Mouse (Mus musculus) retina, embryonic 14.5 days (tissue): ENCODE measurements at regions not wholly inside any gene's neighbourhood (a gene's known extent, or its start where the extent isn't known, plus 50 kb on each side); places are given as distances from the start of the nearest gene placed in this dataset.
"Not testable (repeated sequence)": the region's sequence is repeated elsewhere in the genome, so short reads cannot be mapped to it uniquely, and the experiment has no call there.

ENCODE experiments used
- DNase-seq: peaks from one replicate; pipeline ENCODE4 v3.0.0-alpha.2; 2015; ENCODE audit warnings: low spot score

DNA sequence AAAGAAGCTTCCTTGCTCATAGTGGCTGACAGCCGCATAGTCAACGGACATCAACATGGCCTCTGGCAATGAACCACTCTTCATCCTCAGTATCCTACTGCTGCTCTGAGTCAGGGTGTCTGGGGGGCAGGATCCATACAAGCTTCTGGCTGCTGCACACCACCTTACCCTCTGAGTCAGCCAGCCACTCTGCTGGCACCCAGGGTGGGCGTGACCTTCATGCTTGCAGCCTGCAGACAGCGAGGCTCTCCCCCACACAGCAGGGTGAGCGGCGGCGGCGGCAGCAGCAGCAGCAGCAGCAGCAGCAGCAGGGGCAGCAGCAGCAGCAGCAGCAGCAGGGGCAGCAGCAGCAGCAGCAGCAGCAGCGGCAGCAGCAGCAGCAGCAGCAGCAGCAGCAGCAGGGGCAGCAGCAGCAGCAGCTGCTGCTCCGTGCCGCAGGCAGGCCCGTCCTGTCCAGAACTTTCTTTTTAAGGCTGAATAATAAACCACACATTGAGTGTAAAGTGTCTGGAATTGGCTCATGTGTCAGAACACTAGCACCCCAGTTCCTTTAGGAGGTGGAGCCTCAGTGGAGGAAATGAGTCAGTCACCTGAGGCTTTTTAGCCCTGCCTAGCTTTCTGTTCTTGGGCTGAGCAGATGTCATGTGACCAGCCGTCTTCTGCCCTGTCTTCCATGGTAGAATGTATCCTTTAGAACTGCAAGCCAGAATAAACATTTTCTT lies 186.3 kb downstream of the 1810013L24Rik start:
- DNase-seq, result no peak

DNA sequence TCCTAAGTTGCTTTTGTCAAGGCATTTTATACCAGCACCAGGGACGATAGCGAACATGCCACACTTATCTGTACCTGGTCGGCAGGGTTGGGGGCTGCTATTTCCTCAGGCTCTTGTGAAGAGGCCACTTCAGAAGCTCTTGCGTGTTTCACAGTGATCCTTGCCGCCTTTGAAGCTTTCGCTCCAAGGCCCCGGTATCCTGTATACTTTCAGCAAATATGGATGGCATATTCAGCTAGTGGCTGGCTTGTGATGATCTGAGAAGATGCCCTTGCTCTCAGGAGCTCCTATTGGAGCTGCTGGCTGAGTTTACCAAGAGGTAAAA lies 186.8 kb downstream of the 1810013L24Rik start:
- no peak for DNase-seq

- DNase-seq, result no peak
Measured at GRCm38 (mm10) chr16:9030717-9031116, 200.8 kb downstream of the 1810013L24Rik start.

GRCm38 (mm10) chr16:9043271-9043670 lies 213.4 kb downstream of the 1810013L24Rik start:
- DNase-seq, result no peak

DNA sequence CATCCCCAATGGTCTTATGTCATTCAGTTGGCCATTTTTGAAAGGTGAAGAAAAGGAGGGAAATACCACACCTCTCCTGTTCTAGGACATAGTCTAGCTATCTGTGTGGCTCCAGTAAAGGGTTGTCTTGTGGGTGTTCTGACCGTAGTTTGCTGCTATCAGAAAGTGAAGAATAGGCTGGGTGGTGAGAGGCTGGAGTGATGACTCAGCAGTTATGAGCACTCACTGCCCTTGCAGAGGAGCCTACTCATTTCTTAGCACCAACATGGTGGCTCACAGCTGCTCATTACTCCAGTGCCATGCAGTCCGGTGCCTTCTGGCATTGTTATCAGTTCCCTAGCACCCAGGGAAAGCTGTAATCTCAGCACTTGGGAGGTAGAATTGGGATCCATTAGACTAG lies 217.0 kb downstream of the 1810013L24Rik start:
- DNase-seq, result no peak

DNA sequence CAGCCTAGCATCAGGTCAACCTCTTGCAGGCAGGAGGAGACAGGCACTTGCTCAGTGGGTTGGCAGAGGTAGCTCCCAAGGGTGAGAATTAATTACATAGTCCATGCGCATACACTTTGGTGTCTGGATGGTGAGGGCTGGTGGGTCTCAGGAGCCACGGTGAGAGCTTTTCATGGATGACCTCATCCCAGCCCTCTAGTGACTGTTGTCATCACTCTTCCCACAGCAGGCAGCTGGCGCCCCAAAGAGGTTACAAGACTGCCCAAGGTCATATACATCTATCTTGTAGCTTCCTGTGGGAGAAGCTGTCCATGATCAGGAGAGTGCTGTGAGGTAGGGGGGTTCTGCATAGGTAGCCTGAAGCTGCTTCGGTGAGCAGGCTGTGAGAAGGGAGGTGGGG lies 224.5 kb downstream of the 1810013L24Rik start:
- DNase-seq, result no peak

DNA sequence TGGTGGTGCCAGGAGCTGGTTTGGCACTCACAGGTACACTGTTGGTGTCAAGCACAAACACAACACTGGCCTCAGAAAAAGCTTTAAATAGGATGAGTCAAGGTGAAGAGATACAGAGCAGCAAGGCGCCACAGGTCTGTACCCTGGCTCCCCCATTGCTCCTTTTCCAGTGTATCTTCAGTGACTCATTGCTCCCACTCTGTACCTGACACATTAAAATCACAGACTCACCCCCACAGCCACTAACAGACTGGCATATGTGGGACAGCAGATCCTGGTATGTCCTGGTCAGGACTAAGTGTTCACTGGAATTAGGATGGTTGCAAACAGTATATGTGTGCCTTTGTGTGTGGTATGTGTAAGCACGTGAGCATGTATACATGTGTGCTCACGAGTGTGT lies 226.5 kb downstream of the 1810013L24Rik start:
- DNase-seq, result no peak

DNA sequence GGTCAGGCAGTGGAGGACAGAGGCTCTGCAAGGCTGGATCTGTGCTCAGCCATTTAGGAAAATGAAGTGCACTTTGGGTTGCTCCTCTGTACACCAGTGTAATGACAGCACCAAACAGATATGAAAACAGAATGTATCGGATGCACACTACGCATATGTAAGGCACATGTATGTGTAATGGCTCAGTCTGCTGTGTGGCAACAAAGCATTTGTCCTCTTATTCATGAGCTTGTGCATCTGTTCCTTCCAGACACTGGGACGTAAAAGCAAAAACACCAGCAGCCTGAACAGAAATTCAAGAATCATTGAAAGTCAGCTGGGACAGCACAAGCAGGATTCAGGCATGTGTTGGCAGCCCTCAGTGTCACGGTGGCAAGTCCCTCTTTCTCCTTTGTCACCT lies 241.6 kb downstream of the 1810013L24Rik start:
- DNase-seq, result no peak

DNA sequence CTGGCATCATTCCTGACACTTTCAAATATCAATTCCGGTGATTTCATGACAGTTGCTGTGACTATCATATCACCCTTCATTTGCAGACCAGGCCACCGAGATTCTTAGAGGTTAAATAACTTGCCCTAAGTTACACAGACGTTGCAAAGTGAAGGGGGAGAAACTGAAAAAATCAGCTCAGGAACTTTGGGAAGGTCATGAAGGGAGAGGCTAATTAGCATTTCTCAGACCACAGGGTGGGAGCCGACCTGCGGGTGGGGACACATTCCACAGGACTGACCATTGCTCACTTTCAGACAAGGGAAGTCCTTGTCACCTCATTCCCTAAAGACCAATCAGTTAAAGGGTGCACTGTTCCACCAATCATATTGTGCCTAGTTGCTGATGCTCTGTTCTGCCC lies 242.1 kb downstream of the 1810013L24Rik start:
- DNase-seq, result not testable (repeated sequence)

- DNase-seq, result no peak
Measured at GRCm38 (mm10) chr16:9074295-9074694, 244.4 kb downstream of the 1810013L24Rik start.

- DNase-seq, result no peak
Measured at GRCm38 (mm10) chr16:9077451-9077850, 247.6 kb downstream of the 1810013L24Rik start.

GRCm38 (mm10) chr16:9078405-9078942 lies 248.6 kb downstream of the 1810013L24Rik start:
- DNase-seq, result no peak

DNA sequence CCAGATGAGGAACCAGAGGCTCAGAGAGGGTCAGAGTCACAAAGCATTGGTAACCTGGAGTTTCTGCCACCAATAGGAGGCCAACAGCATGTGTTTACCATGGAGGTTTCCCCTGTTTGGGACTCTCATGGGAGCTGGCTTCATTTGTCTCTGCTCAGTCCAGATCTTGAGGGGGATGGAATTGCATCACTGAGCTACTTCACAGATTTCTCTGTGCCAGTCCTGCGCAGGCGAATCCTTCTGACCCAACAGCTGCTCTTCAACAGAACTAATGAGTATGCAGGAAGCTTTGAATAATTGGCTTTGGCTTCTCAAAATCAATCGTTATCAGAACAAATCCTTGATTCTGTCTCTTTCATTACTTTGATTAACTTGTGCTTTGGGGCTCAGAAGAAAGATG lies 253.1 kb downstream of the 1810013L24Rik start:
- DNase-seq, result no peak

DNA sequence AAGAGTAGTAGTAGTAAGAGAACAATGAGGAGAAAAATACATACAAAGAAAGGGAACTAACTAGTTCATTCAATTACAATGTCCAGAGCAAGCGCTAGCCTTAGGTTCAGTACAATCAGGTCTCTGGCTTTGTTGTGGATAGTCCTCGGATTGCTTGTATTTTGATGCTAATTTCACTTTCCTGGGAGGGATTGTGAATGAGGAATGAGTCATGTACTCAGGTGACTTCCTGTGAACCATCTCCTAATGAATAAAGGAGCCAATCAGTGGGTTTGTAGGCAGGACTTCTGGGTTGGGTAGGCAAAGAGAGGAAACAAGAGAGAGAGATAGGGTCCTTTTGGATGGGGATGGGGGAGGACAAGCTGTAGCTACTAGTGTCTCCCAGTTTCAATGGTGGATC lies 253.8 kb downstream of the 1810013L24Rik start:
- no peak for DNase-seq

DNA sequence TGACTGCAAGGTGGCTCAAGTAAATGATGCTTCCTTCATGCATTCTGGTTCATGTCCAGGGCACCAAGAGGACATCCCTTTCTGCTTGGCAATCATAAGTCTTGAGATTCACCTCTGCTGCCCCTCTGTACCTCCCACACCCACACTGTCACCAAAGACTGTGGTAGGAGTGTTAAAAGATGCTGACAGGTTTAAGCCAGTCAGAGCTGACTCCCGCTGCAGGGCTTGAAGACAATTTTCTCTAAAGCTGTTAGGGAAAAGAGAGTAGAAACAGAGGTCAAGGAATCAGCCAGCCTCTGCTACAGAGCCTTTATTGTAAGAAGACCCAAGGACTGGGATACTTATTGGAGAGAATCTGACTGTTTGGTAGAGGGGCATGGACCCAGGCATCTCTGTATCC lies 254.7 kb downstream of the 1810013L24Rik start:
- DNase-seq, result no peak

DNA sequence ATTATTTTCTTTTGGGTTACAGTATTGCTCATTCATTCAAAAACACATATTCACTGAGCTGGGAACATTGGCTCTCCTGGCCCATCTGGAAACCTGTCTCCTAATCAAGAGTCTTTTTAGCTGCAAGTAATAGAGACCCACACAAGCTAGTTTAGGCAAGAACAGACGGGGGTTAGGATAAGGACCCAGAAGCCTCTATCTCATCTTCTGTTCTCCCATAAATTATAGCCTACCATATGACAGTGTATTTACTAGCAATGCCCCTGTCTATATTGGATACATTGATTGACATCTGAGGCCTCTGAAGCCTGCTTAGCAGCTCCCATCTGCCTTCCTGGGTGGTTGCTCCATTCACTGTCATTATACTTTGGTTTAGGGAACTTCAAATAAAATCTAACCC lies 255.2 kb downstream of the 1810013L24Rik start:
- DNase-seq, result no peak

DNA sequence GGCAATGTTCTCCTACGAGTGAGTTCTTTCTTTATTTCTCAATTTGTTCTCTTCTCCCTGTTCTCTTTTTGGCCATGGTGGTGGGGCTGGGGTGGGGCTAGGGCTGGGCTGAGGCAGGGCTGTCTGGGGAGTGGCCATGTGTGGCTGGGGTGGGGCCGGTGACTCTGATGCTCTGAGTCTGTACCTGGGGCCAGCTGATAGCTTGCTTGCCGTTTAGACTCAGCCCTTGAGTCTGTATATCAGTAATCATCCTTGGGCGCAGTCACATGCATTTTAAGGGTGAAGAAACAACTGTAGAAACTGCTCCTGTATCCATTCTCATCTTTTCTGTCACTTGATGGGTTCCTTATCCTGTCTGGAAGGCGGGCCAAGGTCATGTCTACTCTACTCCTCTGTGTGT lies 256.1 kb downstream of the 1810013L24Rik start:
- DNase-seq, result no peak

DNA sequence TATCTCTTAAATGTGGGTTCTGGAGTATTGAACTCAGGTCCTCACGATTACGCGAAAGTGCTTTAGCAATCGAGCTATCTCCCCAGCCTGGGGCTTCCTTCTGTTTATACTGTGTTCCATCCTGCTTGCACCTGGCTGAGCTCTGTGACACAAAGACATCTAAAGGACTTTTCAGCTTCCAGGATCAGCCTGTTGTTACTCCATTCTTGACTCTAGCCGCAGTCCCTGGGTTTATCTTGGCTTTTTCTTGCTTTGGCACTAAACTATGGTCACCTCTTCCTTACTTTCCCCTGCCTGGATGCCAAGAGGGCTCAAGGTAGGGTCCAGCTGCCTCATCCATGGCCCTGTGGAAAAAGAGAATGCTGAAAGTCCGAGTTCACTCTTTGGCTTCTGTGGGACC lies 261.9 kb downstream of the 1810013L24Rik start:
- no peak for DNase-seq

DNA sequence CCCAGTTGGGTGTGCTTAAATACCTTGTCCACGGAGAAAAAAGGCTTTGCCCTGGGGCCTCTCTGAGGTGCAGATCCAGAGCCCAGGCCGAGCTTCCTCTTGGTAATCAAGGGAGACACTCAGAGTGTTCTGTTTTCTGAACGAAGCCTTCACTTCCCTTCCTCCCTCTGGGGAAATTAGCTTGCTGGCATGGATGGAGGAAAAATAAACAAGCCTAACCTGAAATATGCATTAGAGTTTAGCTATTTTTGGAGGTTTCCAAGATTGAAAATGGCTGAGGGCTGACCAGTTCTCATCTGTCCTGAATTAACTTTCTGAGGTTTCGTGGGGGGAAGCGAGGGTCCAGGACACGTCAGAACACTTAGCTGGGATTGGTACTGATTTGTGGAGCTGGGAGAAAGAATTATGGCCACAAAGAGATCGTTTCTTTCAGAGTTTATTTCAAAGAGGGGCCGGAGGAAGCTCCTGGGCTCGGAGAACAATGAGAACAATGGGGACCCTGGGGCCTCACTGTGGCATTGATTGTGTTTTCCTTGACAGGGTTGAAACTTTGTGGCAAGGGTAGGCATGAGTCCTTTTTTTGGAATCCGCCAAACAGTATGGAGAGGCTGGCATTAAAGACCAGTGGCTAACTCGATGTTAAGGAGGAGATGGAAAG lies 262.4 kb downstream of the 1810013L24Rik start:
- peak; percentile 15 for DNase-seq

GRCm38 (mm10) chr16:9093593-9093992 lies 263.7 kb downstream of the 1810013L24Rik start:
- no peak for DNase-seq

GRCm38 (mm10) chr16:9094201-9094600 lies 264.3 kb downstream of the 1810013L24Rik start:
- no peak for DNase-seq

- no peak for DNase-seq
Measured at GRCm38 (mm10) chr16:9106211-9106610, 276.3 kb downstream of the 1810013L24Rik start.

DNA sequence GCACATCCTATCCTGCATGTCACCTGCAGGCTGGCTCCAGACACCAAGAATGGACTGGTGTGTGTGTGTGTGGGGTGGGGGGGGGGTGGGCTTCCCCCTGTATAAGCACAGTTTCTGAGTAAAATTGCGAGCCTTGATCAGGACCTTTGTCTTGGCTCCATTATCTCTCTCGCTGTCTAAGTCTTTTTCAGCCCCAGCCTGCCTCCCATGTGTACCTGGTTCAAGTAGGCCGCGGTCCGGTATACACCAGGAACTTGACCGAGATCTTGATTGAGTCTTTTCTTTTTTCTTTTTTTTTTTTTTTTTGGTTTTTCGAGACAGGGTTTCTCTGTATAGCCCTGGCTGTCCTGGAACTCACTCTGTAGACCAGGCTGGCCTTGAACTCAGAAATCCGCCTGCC lies 276.8 kb downstream of the 1810013L24Rik start:
- not testable (repeated sequence) for DNase-seq

DNA sequence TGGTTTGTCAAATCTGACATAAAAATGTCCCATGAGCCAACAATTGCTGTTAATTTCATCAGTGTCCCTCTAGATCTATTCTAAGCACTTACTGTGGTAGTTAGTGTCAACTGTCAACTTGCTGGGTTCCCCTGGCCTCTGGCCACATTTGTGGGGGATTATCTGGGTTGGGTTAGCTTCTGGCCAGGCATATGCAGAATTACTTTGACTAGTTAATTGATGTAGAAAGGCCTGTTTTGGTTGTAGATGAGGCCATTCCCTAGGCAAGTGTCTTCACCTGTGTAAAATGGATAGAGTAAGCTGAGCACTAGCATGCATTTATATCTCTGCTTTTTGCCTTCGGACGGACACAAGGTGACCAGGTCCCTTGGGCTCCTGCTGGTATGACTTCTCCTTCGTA lies 283.9 kb downstream of the 1810013L24Rik start:
- no peak for DNase-seq
